Mouse (Mus musculus) lung, postnatal 0 days (tissue): ENCODE measurements at regions not wholly inside any gene's neighbourhood (a gene's known extent, or its start where the extent isn't known, plus 50 kb on each side); places are given as distances from the start of the nearest gene placed in this dataset.
A peak's percentile ranks its signal among the peaks of the same experiment; 100 is the strongest.

ENCODE experiments used
- ATAC-seq: fragments of 200-750 bp; cut with Nextera tagmentation; 2 replicates; pipeline ENCODE4 v1.8.0; 2017; ENCODE audit warnings: moderate library complexity
- DNase-seq: peaks from one replicate; pipeline ENCODE4 v3.0.0-alpha.2; 2016; ENCODE audit warnings: low spot score
- H3K27ac ChIP-seq: fragments of 300-500 bp; sonication (generic); 2 replicates; pipeline ENCODE4 v1.5.1; 2014; ENCODE audit warnings: antibody characterized with exemption, mild to moderate bottlenecking, low read length, mixed read lengths
- H3K27me3 ChIP-seq: fragments of 300-500 bp; sonication (generic); replicated peaks from 2 replicates; pipeline ENCODE4 v1.6.1; 2014; ENCODE audit warnings: low read length, mixed read lengths; ENCODE audit not compliant: insufficient read depth
- H3K36me3 ChIP-seq: fragments of 300-500 bp; sonication (generic); 2 replicates; pipeline ENCODE4 v1.6.1; 2014; ENCODE audit warnings: low read length, mixed read lengths; ENCODE audit not compliant: insufficient read depth
- H3K4me1 ChIP-seq: fragments of 300-500 bp; sonication (generic); 2 replicates; pipeline ENCODE4 v1.6.1; 2014; ENCODE audit warnings: antibody characterized with exemption, low read depth, low read length, mixed read lengths; ENCODE audit not compliant: insufficient read depth
- H3K4me2 ChIP-seq: fragments of 300-500 bp; sonication (generic); replicated peaks from 2 replicates; pipeline ENCODE4 v1.6.1; 2014; ENCODE audit warnings: low read depth, mild to moderate bottlenecking, low read length, moderate library complexity, mixed read lengths
- H3K4me3 ChIP-seq: fragments of 300-500 bp; sonication (generic); 2 replicates; pipeline ENCODE4 v1.5.1; 2014; ENCODE audit warnings: low read depth, low read length
- H3K9ac ChIP-seq: fragments of 300-500 bp; sonication (generic); replicated peaks from 2 replicates; pipeline ENCODE4 v1.6.1; 2014; ENCODE audit warnings: low read depth, mild to moderate bottlenecking
- H3K9me3 ChIP-seq: fragments of 300-500 bp; sonication (generic); 2 replicates; pipeline ENCODE4 v1.6.1; 2016; ENCODE audit warnings: low read length, mixed read lengths
- CTCF ChIP-seq: IDR thresholded peaks from 2 replicates; pipeline ENCODE4 v1.5.1; 2016; ENCODE audit warnings: antibody characterized with exemption, mild to moderate bottlenecking
- EP300 ChIP-seq: IDR thresholded peaks from 2 replicates; pipeline ENCODE4 v1.6.1; 2016; ENCODE audit warnings: antibody characterized with exemption, mild to moderate bottlenecking, control low read depth
- WGBS: fragments of 180-500 bp; shearing (Covaris S2); extraction: QIAGEN DNeasy Blood & Tissue Kit; methylation state at CpG from one replicate; pipeline ENCODE4 v1.1.7; 2014; 5-methylcytosine and 5-hydroxymethylcytosine counted together

DNA sequence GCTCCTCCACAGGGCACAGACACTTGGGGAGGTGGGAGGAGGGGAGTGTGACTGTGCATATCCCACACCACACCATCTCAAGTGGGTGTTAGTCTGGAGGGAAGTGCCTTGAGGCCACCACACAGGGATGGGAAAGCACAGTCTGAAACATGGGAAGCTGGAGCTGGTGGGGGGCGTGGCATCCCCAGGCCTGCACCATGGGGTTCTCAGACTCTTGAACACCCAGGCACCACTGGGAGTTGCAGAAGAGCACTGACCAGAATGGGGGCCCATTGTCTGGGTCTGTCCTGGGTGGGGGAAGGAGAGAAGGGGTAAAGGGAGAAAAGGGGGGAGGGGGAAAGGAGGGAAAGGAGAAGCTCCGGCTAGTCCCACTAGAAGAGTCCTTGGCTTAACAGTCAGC, 776.0 kb downstream of the Diaph3 start:
- no peak overlapping the region for H3K4me2 ChIP-seq
- DNase-seq (no peak), ATAC-seq (no peak)
- H3K4me1 ChIP-seq, result no peaks in the 10 kb centered on the region
- no peaks in the 10 kb centered on the region for H3K36me3 ChIP-seq
- H3K27ac ChIP-seq, result no peak overlapping the region
- H3K9ac ChIP-seq, result no peak overlapping the region
- no peaks in the 10 kb centered on the region for H3K27me3 ChIP-seq
- 98% methylated on average over 2 of the region's 2 CpGs for WGBS
- no peaks in the 10 kb centered on the region for H3K9me3 ChIP-seq
- H3K4me3 ChIP-seq, result no peak overlapping the region
- TF ChIP-seq CTCF (no peak), EP300 (no peak)

DNA sequence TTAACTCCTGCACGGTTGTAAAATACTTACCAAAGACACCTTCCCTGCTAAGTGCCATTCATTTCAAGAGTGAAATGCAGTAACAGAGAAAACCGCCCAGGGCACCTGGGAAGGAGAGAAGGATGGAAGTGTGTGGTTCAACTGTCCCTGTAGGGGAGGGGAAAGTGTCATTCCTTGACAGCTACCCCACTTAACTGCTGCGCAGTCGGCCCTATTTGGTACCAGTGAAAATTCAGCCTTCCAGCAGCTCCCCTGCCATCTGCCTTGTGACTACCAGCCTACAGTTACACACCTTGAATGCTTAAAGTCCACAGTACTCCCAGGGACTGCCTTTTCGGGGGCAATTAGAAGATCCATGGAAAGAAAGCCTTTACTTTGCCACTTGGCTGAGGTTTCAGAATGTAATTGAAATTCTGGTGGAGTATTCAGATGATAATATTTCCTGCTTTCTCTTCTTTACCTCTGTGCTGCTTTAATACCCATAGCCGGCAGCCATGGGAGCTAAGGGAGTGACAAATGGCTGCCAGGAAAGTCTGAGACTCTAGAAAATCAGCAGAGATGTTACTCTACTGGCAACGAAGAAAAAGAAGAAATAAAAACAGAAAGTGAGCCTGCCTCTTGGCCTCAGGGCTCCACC, 780.5 kb downstream of the Diaph3 start:
- 59% methylated on average over 7 of the region's 7 CpGs for WGBS
- TF ChIP-seq CTCF (no peak), EP300 (no peak)
- ATAC-seq, result no peak

DNA sequence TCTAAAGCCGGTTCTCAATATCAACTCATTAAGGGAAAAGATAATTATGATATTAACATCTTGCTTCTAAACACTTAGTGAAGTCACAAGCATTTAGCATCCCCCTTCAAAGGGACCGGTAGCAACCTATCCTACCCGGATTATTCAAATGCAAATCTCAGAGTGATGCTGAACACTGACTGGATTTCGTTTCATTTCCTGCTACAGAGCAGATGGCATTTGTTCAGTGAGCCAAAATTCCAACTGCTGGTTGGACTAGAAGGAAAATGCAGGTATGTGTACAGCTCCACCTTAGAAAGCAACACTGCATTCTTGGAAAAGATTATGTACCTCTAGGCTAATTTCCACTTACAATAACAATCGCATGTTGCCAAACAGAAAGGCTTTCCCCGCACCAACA, 782.5 kb downstream of the Diaph3 start:
- DNase-seq, result no peak

More for the DNA sequence above, 780.5 kb downstream of the Diaph3 start:
- Histone ChIP-seq H3K9me3 (no peaks in the 10 kb centered on the region), H3K9ac (no peak overlapping the region), H3K4me3 (no peak overlapping the region), H3K36me3 (no peaks in the 10 kb centered on the region), H3K4me2 (no peak overlapping the region), H3K4me1 (no peaks in the 10 kb centered on the region), H3K27me3 (no peaks in the 10 kb centered on the region), H3K27ac (no peak overlapping the region)
- no peak for DNase-seq

GRCm38 (mm10) chr14:86350526-86350925, 790.5 kb downstream of the Diaph3 start:
- no peak for ATAC-seq
- TF ChIP-seq CTCF (no peak), EP300 (no peak)
- Histone ChIP-seq H3K36me3 (no peaks in the 10 kb centered on the region), H3K4me2 (no peak overlapping the region), H3K4me3 (no peak overlapping the region), H3K9ac (no peak overlapping the region), H3K9me3 (no peaks in the 10 kb centered on the region), H3K27ac (no peak overlapping the region), H3K27me3 (no peaks in the 10 kb centered on the region), H3K4me1 (peaks cover 3% of the 10 kb centered on the region; the same call in 1 of the 2 replicates)
- no peak for DNase-seq
- WGBS, result 12% methylated on average over 1 of the region's 1 CpGs

More for the DNA sequence above, 782.5 kb downstream of the Diaph3 start:
- Histone ChIP-seq H3K27me3 (no peaks in the 10 kb centered on the region), H3K27ac (no peak overlapping the region), H3K4me2 (no peak overlapping the region), H3K4me3 (no peak overlapping the region), H3K36me3 (no peaks in the 10 kb centered on the region), H3K9ac (no peak overlapping the region), H3K9me3 (no peaks in the 10 kb centered on the region), H3K4me1 (no peaks in the 10 kb centered on the region)
- ATAC-seq, result no peak
- 89% methylated on average over 6 of the region's 6 CpGs for WGBS
- no peak for TF ChIP-seq CTCF
- TF ChIP-seq EP300, result no peak

DNA sequence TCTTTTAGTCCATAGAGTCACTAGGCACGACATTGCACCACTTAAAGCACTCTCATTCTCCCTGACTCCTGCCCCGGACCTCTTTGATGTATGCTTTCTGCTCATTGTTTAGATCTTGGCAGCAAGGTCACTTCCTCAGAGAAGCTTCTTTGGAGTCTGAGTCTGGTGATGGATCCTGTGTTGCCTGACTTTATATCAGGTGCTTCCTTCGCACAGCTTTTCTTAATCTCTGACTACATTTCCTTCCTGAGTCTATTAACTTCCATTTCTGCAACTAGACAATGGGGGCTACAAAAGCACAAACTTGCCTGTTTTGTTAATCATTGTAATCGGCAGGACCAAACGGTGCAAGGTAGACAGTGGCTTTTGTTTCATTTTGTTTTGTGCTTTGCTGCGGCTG, 802.0 kb downstream of the Diaph3 start:
- DNase-seq, result peak; percentile 73
- Histone ChIP-seq H3K36me3 (no peaks in the 10 kb centered on the region), H3K4me1 (no peaks in the 10 kb centered on the region), H3K4me3 (no peak overlapping the region), H3K9me3 (no peaks in the 10 kb centered on the region), H3K9ac (no peak overlapping the region), H3K4me2 (no peak overlapping the region), H3K27me3 (no peaks in the 10 kb centered on the region), H3K27ac (no peak overlapping the region)
- peak; percentile 90 for ATAC-seq
- TF ChIP-seq CTCF (no peak), EP300 (peak; percentile 97)
- WGBS, result 48% methylated on average over 6 of the region's 6 CpGs

DNA sequence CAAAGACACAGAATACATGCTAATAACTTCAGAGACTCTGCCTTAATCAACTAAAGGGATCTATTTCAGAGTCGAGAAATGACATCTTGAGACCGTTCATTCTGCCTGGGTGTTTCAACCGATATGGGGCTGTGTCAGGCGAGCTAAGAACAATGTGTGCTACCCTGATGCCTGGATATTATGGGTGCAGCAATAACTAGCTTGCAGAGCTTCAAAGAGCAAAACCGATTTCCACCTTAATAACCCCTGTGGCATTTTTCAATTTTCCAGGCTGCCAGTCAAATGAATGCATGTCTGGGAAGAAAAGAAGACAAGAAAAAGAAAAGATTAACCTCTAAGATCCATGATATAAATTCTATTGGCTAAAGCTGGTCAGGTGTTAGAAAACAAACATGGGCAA, 804.0 kb downstream of the Diaph3 start:
- DNase-seq (no peak), ATAC-seq (no peak)
- Histone ChIP-seq H3K36me3 (no peaks in the 10 kb centered on the region), H3K9me3 (no peaks in the 10 kb centered on the region), H3K9ac (no peak overlapping the region), H3K4me1 (no peaks in the 10 kb centered on the region), H3K4me3 (no peak overlapping the region), H3K27ac (no peak overlapping the region), H3K4me2 (no peak overlapping the region), H3K27me3 (no peaks in the 10 kb centered on the region)
- no peak for TF ChIP-seq EP300
- WGBS, result 83% methylated on average over 5 of the region's 5 CpGs

GRCm38 (mm10) chr14:86335284-86335683, 805.8 kb downstream of the Diaph3 start:
- H3K4me2 ChIP-seq, result no peak overlapping the region
- DNase-seq, result no peak
- no peak overlapping the region for H3K4me3 ChIP-seq
- no peak overlapping the region for H3K9ac ChIP-seq
- no peaks in the 10 kb centered on the region for H3K4me1 ChIP-seq
- H3K9me3 ChIP-seq, result no peaks in the 10 kb centered on the region
- H3K27me3 ChIP-seq, result no peaks in the 10 kb centered on the region
- TF ChIP-seq CTCF (no peak), EP300 (no peak)
- H3K27ac ChIP-seq, result no peak overlapping the region
- no peaks in the 10 kb centered on the region for H3K36me3 ChIP-seq
- ATAC-seq, result no peak
- 62% methylated on average over 2 of the region's 2 CpGs for WGBS
